Comparison of ENCODE assay signal across 8 mouse cellular contexts in genomic region chr15:99317267-99317651, GRCm38 (mm10). TPM values are rescaled to one million over a fixed set of nuclear protein-coding genes. Genes with fewer than 3 reads are reported as not detected.
DNase-seq lines count a peak whose midpoint lies in the region; ATAC-seq and TF ChIP-seq lines count a peak whose summit lies in the region.
"Had no signal": no experiment of that assay in that cellular context is flagged by ENCODE, and none has a peak within 500 bp of the region (broad histone marks: within the 10 kb centered on the region; RNA-seq: fewer than 3 reads in every experiment).

No protein-coding gene starts in this region.

- TF ChIP-seq POLR2A in lung, adult 2 months (IDR thresholded peaks at IDR 0.05; ENCODE audit: borderline replicate concordance, extremely low read depth, low read depth, low read length) = no peak

- no peaks in the 10 kb centered on the region for H3K9me3 ChIP-seq in forebrain, embryonic 15.5 days
- H3K9me3 ChIP-seq in intestine, embryonic 14.5 days (ENCODE audit: control insufficient read depth, low read length) = no peaks in the 10 kb centered on the region
- H3K9me3 ChIP-seq in stomach, postnatal 0 days (ENCODE audit: control insufficient read depth, low read length) = no peaks in the 10 kb centered on the region

- peak overlapping the region; percentile 85 for H3K27ac ChIP-seq in forebrain, embryonic 15.5 days (replicated peaks)
- peak overlapping the region; percentile 39; the same call in 1 of the 2 replicates for H3K27ac ChIP-seq in intestine, embryonic 14.5 days (ENCODE audit: low read depth)
- H3K27ac ChIP-seq in stomach, postnatal 0 days (replicated peaks) = peak overlapping the region; percentile 74; the same call in 1 of the 2 replicates
- H3K27ac ChIP-seq: macrophage had no signal

- ATAC-seq in forebrain, embryonic 15.5 days (replicated peaks) = peak; percentile 41; the same call in 1 of the 2 replicates
- ATAC-seq in intestine, embryonic 14.5 days (replicated peaks; ENCODE audit: low FRiP score, low TSS enrichment, low read depth) = no peak
- peak; percentile 50; the same call in 1 of the 2 replicates for ATAC-seq in stomach, postnatal 0 days (ENCODE audit: low FRiP score, low TSS enrichment)

- TF ChIP-seq CTCF in lung, adult 2 months (IDR thresholded peaks at IDR 0.05; ENCODE audit: insufficient read depth, low read length) = peak; percentile 72
- TF ChIP-seq CTCF in stomach, postnatal 0 days (IDR thresholded peaks at IDR 0.05; ENCODE audit: low read depth) = peak; percentile 45

- no peaks in the 10 kb centered on the region for H3K4me1 ChIP-seq in forebrain, embryonic 15.5 days
- 0 out of 2 replicates have a peak, but pooled peaks cover 3% of the 10 kb centered on the region for H3K4me1 ChIP-seq in intestine, embryonic 14.5 days (replicated peaks; ENCODE audit: control insufficient read depth, insufficient read depth, low read length)
- H3K4me1 ChIP-seq in lung, adult 2 months (ENCODE audit: control insufficient read depth, insufficient read depth, low read length) = peaks cover 43% of the 10 kb centered on the region
- H3K4me1 ChIP-seq in stomach, postnatal 0 days (replicated peaks; ENCODE audit: control insufficient read depth, insufficient read depth) = no peaks in the 10 kb centered on the region

- no peak overlapping the region for H3K9ac ChIP-seq in forebrain, embryonic 15.5 days (replicated peaks)
- no peak overlapping the region for H3K9ac ChIP-seq in intestine, embryonic 14.5 days (ENCODE audit: low read length)
- peak overlapping the region; percentile 41; the same call in 1 of the 2 replicates for H3K9ac ChIP-seq in stomach, postnatal 0 days (ENCODE audit: low read length)

- no peaks in the 10 kb centered on the region for H3K27me3 ChIP-seq in forebrain, embryonic 15.5 days
- no peaks in the 10 kb centered on the region for H3K27me3 ChIP-seq in intestine, embryonic 14.5 days (replicated peaks; ENCODE audit: control insufficient read depth, insufficient read depth, low read length)
- no peaks in the 10 kb centered on the region for H3K27me3 ChIP-seq in stomach, postnatal 0 days (ENCODE audit: control insufficient read depth, insufficient read depth, low read length)

- H3K36me3 ChIP-seq in forebrain, embryonic 15.5 days = peaks cover 89% of the 10 kb centered on the region
- peaks cover 84% of the 10 kb centered on the region for H3K36me3 ChIP-seq in intestine, embryonic 14.5 days (ENCODE audit: control insufficient read depth, insufficient read depth, low read length)
- peaks cover 38% of the 10 kb centered on the region for H3K36me3 ChIP-seq in stomach, postnatal 0 days (ENCODE audit: control insufficient read depth, insufficient read depth, low read length)

- 87% methylated on average over 2 of the region's 2 CpGs for WGBS in forebrain, embryonic 15.5 days
- WGBS in intestine, embryonic 14.5 days = 63% methylated on average over 2 of the region's 2 CpGs
- WGBS in lung, adult 2 months = 50% methylated on average over 2 of the region's 2 CpGs
- WGBS in stomach, postnatal 0 days = 62% methylated on average over 2 of the region's 2 CpGs

- H3K4me2 ChIP-seq in forebrain, embryonic 15.5 days (replicated peaks) = no peak overlapping the region
- H3K4me2 ChIP-seq in intestine, embryonic 14.5 days (ENCODE audit: low read length) = no peak overlapping the region
- H3K4me2 ChIP-seq in stomach, postnatal 0 days (replicated peaks; ENCODE audit: low read depth) = no peak overlapping the region

- no peak for TF ChIP-seq EP300 in stomach, postnatal 0 days (optimal IDR thresholded peaks at IDR 0.05)

- H3K4me3 ChIP-seq in forebrain, embryonic 15.5 days = no peak overlapping the region
- H3K4me3 ChIP-seq in intestine, embryonic 14.5 days (ENCODE audit: low read depth, low read length) = no peak overlapping the region
- no peak overlapping the region for H3K4me3 ChIP-seq in lung, adult 2 months (replicated peaks; ENCODE audit: extremely low read depth, low read depth, low read length)
- no peak overlapping the region for H3K4me3 ChIP-seq in stomach, postnatal 0 days (ENCODE audit: low read depth, low read length)

- DNase-seq in adrenal gland, postnatal 36 days = peak; percentile 49 to 57
- DNase-seq in intestine, embryonic 14.5 days (ENCODE audit: low spot score) = no peak
- DNase-seq in lung, adult 2 months = peak; percentile 50
- DNase-seq in stomach, postnatal 0 days (ENCODE audit: low spot score) = no peak
- no peak for DNase-seq in cerebellum, adult 9-10 months
- DNase-seq in layer of hippocampus, adult 9-10 months (ENCODE audit: low spot score) = no peak

RNA-seq across cellular contexts. Expression of gene Fam186b, which starts 21.6 kb away (rescaled TPM):
- total RNA-seq in adrenal gland, postnatal 36 days (2021) = 1 to 10 TPM; 3.0 to 3.5 TPM
- 0.23 and 0.31 TPM in 2 replicates for polyA plus RNA-seq in forebrain, embryonic 15.5 days (2015; fragmentation: Nextera tagmentation; extraction: Ambion mirVana)
- 0.11 and 0.24 TPM in 2 replicates for polyA plus RNA-seq in intestine, embryonic 14.5 days (2014; fragmentation: Nextera tagmentation; extraction: Ambion mirVana)
- 0.05 TPM in 1 of 2 replicates, not detected in the other for polyA plus RNA-seq in lung, adult 2 months (2012; rRNA removed)
- 0.28 TPM in 1 of 2 replicates, not detected in the other for polyA plus RNA-seq in stomach, postnatal 0 days (2015; fragmentation: Nextera tagmentation; extraction: Ambion mirVana)
- polyA plus RNA-seq: macrophage had no signal

RNA-seq across cellular contexts. Expression of gene Prpf40b, which starts 22.4 kb away (rescaled TPM):
- 10 to 100 TPM; 38.0 to 49.6 TPM for total RNA-seq in adrenal gland, postnatal 36 days (2021)
- polyA plus RNA-seq in forebrain, embryonic 15.5 days (2015; fragmentation: Nextera tagmentation; extraction: Ambion mirVana) = 111 and 115 TPM in 2 replicates
- 40.6 and 51.1 TPM in 2 replicates for polyA plus RNA-seq in intestine, embryonic 14.5 days (2014; fragmentation: Nextera tagmentation; extraction: Ambion mirVana)
- polyA plus RNA-seq in lung, adult 2 months (2012; rRNA removed) = 68.1 and 76.5 TPM in 2 replicates
- polyA plus RNA-seq in stomach, postnatal 0 days (2015; fragmentation: Nextera tagmentation; extraction: Ambion mirVana) = 16.1 and 18.3 TPM in 2 replicates

RNA-seq across cellular contexts. Expression of gene Fmnl3, which starts 53.0 kb away (rescaled TPM):
- total RNA-seq in adrenal gland, postnatal 36 days (2021) = 10 to 100 TPM; 17.3 to 22.1 TPM
- 9.9 and 10.2 TPM in 2 replicates for polyA plus RNA-seq in forebrain, embryonic 15.5 days (2015; fragmentation: Nextera tagmentation; extraction: Ambion mirVana)
- polyA plus RNA-seq in intestine, embryonic 14.5 days (2014; fragmentation: Nextera tagmentation; extraction: Ambion mirVana) = 15.9 and 19.5 TPM in 2 replicates
- polyA plus RNA-seq in lung, adult 2 months (2012; rRNA removed) = 53.4 and 58.9 TPM in 2 replicates
- 8.0 and 8.6 TPM in 2 replicates for polyA plus RNA-seq in stomach, postnatal 0 days (2015; fragmentation: Nextera tagmentation; extraction: Ambion mirVana)

Comparison
In these comparisons a context has a peak if more than half of its experiments do, and no peak if none do; other contexts are left out.
1. DNase-seq: peak in adrenal gland, postnatal 36 days (2 of 2) and lung, adult 2 months (single experiment); none in intestine, embryonic 14.5 days (single experiment), stomach, postnatal 0 days (single experiment), cerebellum, adult 9-10 months (single experiment) and layer of hippocampus, adult 9-10 months (single experiment).
2. Peak in every context shown above with its lines, with median percentiles within 50 percentile points of each other: H3K27ac ChIP-seq.